In genomic region chr2:170547526-170547925, GRCm38 (mm10) we compare ENCODE assay signal across 21 mouse cellular contexts. TPM values are rescaled to one million over a fixed set of nuclear protein-coding genes. Genes with fewer than 3 reads are reported as not detected.
DNase-seq lines count a peak whose midpoint lies in the region; ATAC-seq lines count a peak whose summit lies in the region.
"Had no signal": no experiment of that assay in that cellular context is flagged by ENCODE, and none has a peak within 500 bp of the region (broad histone marks: within the 10 kb centered on the region; RNA-seq: fewer than 3 reads in every experiment).

No protein-coding gene starts in this region.

- no peak overlapping the region for H3K9ac ChIP-seq in kidney, embryonic 15.5 days
- no peak overlapping the region for H3K9ac ChIP-seq in midbrain, embryonic 14.5 days (replicated peaks; ENCODE audit: low read length)

- H3K27me3 ChIP-seq in kidney, embryonic 15.5 days, result no peaks in the 10 kb centered on the region
- no peaks in the 10 kb centered on the region for H3K27me3 ChIP-seq in midbrain, embryonic 14.5 days (ENCODE audit: control insufficient read depth, insufficient read depth, low read length)

- no peaks in the 10 kb centered on the region for H3K9me3 ChIP-seq in kidney, embryonic 15.5 days (replicated peaks)
- no peaks in the 10 kb centered on the region for H3K9me3 ChIP-seq in midbrain, embryonic 14.5 days (ENCODE audit: control insufficient read depth, low read length)
- H3K9me3 ChIP-seq: heart, embryonic 10.5 days had no signal

- H3K4me2 ChIP-seq in kidney, embryonic 15.5 days, result no peak overlapping the region
- H3K4me2 ChIP-seq in midbrain, embryonic 14.5 days (ENCODE audit: low read length), result no peak overlapping the region

- no peaks in the 10 kb centered on the region for H3K36me3 ChIP-seq in kidney, embryonic 15.5 days
- no peaks in the 10 kb centered on the region for H3K36me3 ChIP-seq in midbrain, embryonic 14.5 days (ENCODE audit: control insufficient read depth, insufficient read depth, low read length)
- H3K36me3 ChIP-seq: heart, embryonic 10.5 days had no signal

- 15% methylated on average over 6 of the region's 6 CpGs for WGBS in kidney, embryonic 15.5 days
- WGBS in midbrain, embryonic 14.5 days, result 22% methylated on average over 6 of the region's 6 CpGs

- no peak overlapping the region for H3K4me3 ChIP-seq in kidney, embryonic 15.5 days (replicated peaks)
- H3K4me3 ChIP-seq in midbrain, embryonic 14.5 days (replicated peaks; ENCODE audit: low read depth, low read length), result no peak overlapping the region
- H3K4me3 ChIP-seq: heart, embryonic 10.5 days; myocyte had no signal

- DNase-seq in kidney, adult 11 months, result peak; percentile 45
- peak; percentile 74 for DNase-seq in embryo, embryonic 11 days
- DNase-seq in kidney, adult 9 months, result peak; percentile 85
- peak; percentile 15 for DNase-seq in midbrain, embryonic 14.5 days
- DNase-seq in left cerebral cortex, adult 9 months (ENCODE audit: low spot score in 2 of 2), result no peak
- no peak for DNase-seq in urinary bladder, postnatal 25 days (ENCODE audit: low spot score)
- DNase-seq in cerebellum, postnatal 36 days, result no peak
- DNase-seq: adrenal gland, adult 8-10 months; B cell, adult 2 months; cerebellum, adult 9-11 months; gastrocnemius, postnatal 14 days; lung, adult 18-20 months had no signal

- no peak for ATAC-seq in kidney, embryonic 15.5 days (replicated peaks; ENCODE audit: low FRiP score)
- no peak for ATAC-seq in midbrain, embryonic 14.5 days (ENCODE audit: low FRiP score, low TSS enrichment)
- ATAC-seq: forebrain, embryonic 16.5 days; intestine, postnatal 0 days had no signal

- H3K4me1 ChIP-seq in kidney, embryonic 15.5 days, result peaks cover 38% of the 10 kb centered on the region
- no peaks in the 10 kb centered on the region for H3K4me1 ChIP-seq in midbrain, embryonic 14.5 days (ENCODE audit: control insufficient read depth, insufficient read depth, low read length)

- H3K27ac ChIP-seq in kidney, embryonic 15.5 days, result no peak overlapping the region
- H3K27ac ChIP-seq in midbrain, embryonic 14.5 days (replicated peaks; ENCODE audit: low read depth, low read length), result no peak overlapping the region
- H3K27ac ChIP-seq: heart, embryonic 10.5 days; macrophage; stomach, postnatal 0 days had no signal

RNA-seq across cellular contexts. Expression of gene Cyp24a1, which starts 50.6 kb away (rescaled TPM):
- 1.7 and 1.8 TPM in 2 replicates for polyA plus RNA-seq in kidney, embryonic 15.5 days (2015; fragmentation: Nextera tagmentation; extraction: Ambion mirVana)
- polyA plus RNA-seq in midbrain, embryonic 14.5 days (2014; fragmentation: Nextera tagmentation; extraction: Ambion mirVana), result 0.09 and 0.22 TPM in 2 replicates
- polyA plus RNA-seq: heart, embryonic 10.5 days; intestine, postnatal 0 days; macrophage; stomach, postnatal 0 days; urinary bladder, adult 2 months had no signal

RNA-seq across cellular contexts. Expression of gene Pfdn4, which starts 51.3 kb away (rescaled TPM):
- 77.8 and 103 TPM in 2 replicates for polyA plus RNA-seq in kidney, embryonic 15.5 days (2015; fragmentation: Nextera tagmentation; extraction: Ambion mirVana)
- polyA plus RNA-seq in midbrain, embryonic 14.5 days (2014; fragmentation: Nextera tagmentation; extraction: Ambion mirVana), result 142 and 163 TPM in 2 replicates

RNA-seq across cellular contexts. Expression of gene 4930470P17Rik, which starts 54.3 kb away (rescaled TPM):
- polyA plus RNA-seq in kidney, embryonic 15.5 days (2015; fragmentation: Nextera tagmentation; extraction: Ambion mirVana), result not detected in 2 replicates
- polyA plus RNA-seq in midbrain, embryonic 14.5 days (2014; fragmentation: Nextera tagmentation; extraction: Ambion mirVana), result not detected in 2 replicates
- polyA plus RNA-seq: forebrain, embryonic 16.5 days; heart, embryonic 10.5 days; intestine, postnatal 0 days; limb, embryonic 14.5 days; macrophage; myocyte; stomach, postnatal 0 days; urinary bladder, adult 2 months had no signal

Comparison
In these comparisons a context has a peak if more than half of its experiments do, and no peak if none do; other contexts are left out.
1. DNase-seq: peak in kidney, adult 11 months (single experiment), embryo, embryonic 11 days (single experiment), kidney, adult 9 months (single experiment) and midbrain, embryonic 14.5 days (single experiment); none in left cerebral cortex, adult 9 months (0 of 2), urinary bladder, postnatal 25 days (single experiment) and cerebellum, postnatal 36 days (0 of 2).